Mouse (Mus musculus): Measurements from ENCODE around the gene Pip5k1c.
A peak's percentile ranks its signal among the peaks of the same experiment; 100 is the strongest.

Pip5k1c gene

GRCm38 (mm10) chr10:81351678-81352291, 59.0 kb downstream of the Pip5k1c start:
- DNase-seq: no peak

DNA sequence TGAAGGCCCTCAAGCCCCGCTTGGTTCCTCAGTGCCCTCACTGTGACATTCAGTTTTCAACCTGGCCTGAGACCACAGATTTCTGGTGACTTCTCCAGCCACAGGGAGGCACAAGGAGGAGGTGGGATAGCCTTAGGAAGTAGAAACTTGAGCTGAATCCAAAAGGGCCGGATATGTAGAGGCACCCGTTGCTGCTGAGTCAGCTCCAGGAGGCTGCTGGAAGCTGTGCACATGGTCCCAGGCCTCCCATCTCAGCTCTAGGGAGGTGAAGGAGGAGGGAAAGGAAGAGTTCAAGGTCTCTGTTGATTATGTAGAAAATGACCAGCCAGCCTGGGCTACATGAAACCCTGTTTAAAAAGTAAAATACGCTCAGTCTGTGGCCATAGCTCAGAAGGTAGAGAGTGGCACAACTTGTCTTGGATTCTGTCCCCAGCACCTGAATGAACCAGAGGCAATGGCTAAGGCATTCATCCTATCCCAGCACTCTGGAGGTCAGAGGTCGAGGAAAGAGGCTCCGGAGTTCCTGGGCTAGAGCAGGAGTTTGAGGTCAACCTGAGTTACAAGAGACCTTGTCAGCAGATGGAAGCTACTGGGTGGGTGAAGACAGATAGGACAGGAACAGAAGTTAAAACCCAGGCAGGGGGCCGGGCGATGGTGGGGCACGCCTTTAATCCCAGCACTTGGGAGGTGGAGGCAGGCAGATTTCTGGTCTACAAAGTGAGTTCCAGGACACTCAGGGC, 62.1 kb downstream of the Pip5k1c start:
- DNase-seq: no peak

DNA sequence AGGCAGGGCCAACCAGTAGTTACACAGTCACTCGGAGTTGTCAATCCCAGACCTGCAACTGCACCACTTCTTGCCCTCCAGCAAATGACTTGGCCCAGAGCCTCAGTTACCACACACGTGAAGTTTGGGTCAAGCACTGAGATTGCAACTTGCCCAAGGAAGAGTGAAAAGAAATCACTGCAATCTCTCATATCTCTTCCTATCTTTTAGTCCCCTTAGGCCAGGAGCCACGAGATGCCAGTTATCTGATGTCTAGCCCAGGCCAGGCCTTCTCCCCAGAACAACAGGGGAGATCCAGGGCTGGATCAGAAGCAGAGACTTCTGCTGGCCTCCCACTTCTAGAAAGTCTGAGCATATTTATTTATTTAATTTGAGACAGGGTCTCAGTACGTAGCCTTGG, 62.8 kb downstream of the Pip5k1c start:
- DNase-seq: no peak

DNA sequence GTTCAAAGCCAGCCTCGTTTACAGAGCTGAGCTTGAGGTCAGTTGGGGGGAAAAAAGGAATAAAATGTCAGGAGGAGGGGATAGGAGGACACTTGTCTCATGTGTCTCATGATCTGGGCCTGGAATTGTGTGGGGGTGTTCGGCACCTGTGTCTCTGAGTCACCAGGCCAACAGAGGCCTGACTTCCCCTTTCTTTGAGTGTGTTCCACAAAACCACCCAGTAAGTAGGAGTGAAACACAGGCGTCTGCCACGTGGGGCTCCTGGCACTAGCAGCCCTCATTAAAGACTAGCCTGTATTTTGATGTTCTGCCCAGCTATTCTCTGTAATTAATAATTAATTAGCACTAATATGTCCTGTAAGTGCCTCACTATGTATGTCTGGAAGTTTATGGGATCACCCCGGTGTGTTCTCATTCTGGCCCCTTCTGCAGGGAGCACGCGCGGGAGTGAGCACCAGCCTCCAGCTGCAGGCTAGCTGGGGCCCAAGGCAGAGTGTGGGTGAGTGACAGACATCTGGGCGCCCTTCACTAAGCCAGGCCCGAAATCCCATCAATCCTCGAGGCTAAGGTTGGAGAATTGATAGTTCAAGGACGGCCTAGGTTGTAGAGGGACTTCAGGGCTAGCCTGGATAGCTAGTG, 63.7 kb downstream of the Pip5k1c start:
- no peak for DNase-seq

- DNase-seq: peak; percentile 91 to 93
Observed at GRCm38 (mm10) chr10:81356991-81357844, 64.5 kb downstream of the Pip5k1c start, which contains the start of gene Mfsd12. Mfsd12 (plus strand) TSS chr10:81357491.

DNA sequence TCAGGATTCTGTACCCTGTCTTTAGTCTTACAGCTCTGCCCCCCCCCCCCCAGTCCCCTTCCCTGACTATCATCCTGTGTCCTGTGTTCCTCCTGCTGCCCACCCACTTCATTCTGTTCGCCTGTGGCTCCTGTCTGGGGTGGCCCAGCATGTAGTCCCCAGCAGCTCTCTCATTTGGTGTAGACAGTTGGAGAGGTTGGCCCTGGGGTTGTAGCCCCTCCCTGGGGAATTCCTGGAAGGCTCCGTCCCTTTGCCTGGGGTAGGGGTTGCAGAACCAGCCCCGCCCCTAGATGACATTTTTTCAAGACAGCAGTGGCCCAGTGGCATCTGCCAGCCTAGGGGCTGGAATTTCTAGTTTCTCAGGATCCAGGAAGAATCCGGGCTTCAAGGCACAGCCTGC, 65.4 kb downstream of the Pip5k1c start:
- no peak for DNase-seq

DNA sequence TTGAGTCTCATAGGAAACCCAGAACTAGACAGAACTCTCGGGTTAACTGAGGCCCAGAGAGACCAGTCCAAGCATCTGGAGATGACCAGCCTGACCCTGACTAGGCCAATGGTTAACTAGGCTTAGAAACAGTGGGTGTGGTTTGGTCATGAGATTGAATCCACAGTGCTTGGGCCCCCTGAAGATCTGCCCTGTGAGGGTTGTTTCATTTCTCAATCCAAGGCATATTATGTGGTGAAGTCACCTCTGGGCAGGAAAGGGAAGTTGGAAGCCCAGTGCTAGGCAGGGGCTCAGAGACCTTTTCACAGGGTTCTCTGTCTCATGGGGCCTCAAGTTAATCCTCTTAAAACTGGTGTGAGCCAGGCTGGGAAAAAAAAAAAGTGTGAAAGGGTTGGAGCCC, 66.1 kb downstream of the Pip5k1c start:
- no peak for DNase-seq

GRCm38 (mm10) chr10:81360721-81361120, 68.0 kb downstream of the Pip5k1c start:
- DNase-seq: no peak

DNA sequence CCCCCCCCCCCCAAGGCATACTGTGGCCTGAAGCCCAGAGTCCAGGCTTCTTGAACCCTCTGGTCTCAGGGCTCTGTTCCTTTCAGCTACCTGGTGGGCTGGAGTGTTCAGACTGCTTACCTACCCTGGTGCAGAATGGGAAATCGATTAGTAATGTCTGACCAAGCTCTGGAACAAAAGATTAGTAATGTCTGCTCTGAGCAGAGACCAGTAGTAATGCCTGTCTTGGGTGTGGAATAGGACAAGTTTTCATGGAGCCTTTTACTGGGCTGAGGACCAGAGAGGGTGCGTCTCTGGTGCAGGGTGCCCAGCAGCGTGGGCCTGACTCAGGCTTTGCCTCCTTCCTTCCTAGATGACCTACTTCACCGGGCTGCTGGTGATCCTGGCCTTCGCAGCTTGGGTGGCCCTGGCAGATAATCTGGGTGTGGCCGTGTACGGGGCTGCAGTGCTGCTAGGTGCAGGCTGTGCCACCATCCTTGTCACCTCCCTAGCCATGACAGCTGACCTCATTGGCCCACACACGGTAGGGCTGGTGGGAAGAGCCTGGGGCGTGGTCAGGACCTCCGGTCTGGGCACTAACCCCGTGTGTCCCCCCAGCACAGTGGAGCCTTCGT, 69.7 kb downstream of the Pip5k1c start:
- DNase-seq: no peak

DNA sequence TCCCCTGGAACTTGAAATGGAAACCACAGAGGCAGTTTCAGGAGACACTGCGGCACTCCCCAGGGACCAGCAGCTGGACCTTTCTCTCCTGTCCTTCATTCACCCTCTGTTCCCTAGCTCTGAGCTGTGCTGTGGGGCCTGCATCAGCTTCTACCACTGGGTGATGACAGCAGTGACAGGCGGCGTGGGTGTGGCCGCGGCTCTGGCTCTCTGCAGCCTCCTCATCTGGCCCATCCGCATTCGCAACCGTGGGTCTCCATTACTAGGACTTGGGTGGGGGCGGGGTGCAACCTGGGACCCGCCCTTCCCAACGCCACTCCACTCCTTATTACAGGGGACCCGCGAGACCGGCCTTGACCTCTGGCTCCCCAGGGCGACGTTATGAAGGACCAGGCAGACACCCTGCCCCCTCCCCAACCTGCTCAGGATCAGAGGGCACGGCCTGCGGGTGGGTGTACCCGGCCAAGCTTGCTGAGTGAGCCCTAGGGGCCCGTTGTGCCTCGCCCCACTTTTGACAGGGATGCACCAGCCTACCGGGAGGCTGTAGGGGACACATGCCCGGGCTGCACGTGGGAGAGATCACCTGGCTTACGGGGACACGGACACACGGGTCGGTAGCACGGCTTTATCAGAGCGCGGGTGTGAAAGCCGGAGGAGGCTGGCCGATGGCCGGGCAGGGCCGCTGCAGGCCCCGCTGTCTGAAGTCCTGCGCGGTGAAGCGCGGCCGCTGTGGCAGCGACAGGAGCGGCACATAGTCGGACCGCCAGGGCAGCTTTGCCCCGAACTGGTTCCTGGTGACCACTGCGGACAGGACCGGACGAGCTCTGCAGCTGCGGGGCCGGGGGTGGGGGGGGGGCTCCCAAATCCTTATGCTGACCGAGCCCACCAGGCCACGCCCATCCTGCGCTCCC, 70.9 kb downstream of the Pip5k1c start:
- no peak for DNase-seq

DNA sequence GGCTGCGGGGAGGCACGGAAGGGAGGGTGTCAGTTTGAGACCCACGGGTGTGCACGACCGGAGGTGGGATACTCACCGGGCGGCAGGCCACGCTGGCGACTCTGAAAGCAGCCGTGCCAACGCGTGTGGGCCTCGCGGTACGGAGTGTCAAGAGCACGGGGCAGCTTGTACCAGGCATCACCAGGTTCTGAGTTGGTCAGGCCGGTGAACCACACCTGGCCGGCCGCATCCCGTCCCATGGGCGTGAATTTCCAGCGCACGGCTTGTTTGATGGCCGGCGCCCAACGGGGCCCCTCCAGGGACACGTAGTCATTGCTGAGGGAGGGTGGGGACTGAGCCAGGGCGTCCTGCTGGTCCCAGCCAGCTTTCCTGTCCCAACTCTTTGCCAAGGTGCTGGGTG, 71.9 kb downstream of the Pip5k1c start:
- no peak for DNase-seq

DNA sequence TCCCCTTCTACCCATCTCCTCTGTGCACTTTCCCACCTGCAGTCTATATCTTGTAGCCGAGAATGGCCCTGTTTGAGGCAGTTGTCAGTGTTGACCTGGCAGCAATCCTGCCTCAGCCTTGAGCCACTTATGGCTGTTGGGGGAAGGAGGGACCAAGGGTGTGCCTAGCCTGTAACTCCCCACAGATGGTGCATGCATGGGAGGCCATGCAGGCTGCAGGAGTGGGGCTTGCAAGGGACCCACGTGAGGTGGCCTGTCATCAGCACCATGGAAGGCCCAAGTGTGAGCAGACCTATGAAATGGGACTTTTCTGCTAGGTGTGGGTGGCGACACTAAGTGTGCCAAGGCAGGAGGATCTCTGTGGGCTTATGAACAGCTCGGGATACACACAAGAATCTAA, 72.3 kb downstream of the Pip5k1c start:
- no peak for DNase-seq

DNA sequence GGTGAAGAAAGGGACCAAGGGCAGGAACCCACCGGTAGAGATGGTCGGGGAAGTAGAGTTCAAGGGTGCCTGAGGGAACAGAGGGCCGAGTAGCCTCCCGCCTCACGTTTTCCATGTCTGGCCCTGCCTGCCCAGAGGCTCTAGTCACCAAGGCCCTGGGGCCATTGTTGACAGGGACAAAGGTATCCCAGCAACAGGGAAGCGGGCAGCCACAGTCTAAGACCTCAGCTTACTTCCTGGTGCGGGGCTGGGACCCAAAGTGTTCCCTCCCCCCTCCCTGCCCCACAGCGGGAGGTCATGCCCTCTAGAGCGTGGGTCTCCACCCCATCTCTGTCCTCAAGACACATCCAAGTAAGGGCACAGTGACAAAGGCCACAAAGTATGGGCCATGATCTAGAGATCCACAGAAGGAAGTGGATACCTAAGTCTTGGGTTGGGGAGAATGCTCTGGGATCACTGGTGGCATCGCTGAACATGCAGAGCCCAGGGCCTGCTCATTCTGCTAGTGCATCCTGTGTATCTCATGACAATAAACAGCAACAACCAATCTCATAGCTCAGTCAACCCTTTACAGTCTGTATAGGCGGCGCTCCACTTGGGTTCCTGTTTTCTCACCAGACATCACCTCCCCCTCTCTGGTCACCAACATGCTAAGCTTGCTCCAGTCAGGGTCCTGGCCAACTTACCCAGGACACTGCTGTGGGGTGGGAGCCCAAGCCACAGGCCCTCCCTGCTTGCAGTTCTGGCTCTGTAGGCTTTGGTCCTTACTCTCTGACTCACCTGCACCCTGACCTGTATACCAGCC, 73.1 kb downstream of the Pip5k1c start, which contains the start of gene 4930404N11Rik:
Gene 4930404N11Rik, minus strand, starts transcription at position 145 of the 805 bp plus-strand sequence.
- no peak for DNase-seq

- no peak for DNase-seq
Observed at GRCm38 (mm10) chr10:81366477-81367206, 73.9 kb downstream of the Pip5k1c start.

DNA sequence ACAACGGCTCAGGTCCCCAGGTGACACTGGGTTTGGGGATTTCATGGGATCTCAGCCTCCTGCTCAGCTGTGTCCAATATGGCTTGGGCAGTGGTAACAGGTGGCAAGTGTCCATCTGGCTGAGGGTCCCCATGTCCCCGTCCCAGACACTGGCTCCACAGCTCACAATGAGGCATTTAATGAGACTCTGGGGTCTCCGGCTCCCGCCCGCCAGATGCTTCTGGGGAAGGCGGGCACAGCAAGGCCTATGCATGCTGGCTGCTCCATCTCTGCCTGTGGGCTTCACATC, 74.4 kb downstream of the Pip5k1c start:
- no peak for DNase-seq

All from cerebellum, postnatal 36 days (tissue).